10 mouse cellular contexts compared by ENCODE assay signal in the genomic region with DNA sequence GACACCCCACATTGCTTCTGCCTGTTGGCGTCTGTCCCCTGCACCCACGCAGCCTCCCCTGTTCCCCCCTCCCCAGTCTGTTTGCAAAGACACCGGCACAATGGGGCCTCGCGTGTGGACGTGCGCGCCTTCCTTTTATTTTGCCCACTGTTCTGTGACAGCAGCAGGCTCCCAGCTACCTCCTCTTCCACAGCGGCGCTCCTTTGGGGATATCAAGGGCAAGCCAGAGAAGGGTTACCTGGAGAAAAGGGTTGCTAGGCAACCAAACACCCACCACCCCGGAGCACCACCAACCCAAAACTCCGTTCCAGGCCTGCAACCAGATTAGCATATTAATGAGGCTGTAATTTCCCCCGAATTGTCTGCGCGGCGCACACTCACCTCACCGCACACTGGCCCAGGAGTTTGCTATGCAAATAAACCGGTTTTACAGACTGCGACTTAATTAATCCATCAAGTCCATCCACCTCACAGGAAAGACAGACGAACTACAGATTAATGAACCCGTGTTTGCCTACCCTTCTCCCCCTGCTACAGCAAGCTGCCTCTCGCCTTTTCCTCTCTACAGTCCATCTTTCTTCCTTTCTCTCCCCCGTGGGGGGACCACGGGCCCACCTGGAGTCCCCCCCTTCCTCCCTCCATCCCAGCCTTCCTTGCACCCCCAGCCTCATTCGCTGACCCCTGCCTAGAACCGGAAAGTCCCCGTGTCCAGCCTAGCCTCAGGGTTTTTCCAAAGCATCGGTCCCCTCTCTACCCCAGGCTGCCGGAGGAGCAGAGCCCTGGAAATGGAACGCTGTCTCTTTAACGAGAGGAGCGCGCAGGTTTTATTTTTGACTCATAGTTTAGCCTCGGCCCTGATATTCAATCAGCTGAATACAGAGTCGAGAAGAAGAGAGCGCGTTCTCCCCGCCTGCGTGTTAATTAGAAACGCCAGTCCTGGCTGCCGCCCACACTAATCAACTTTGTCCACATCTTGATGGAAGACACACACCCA. TPM values are rescaled to one million over a fixed set of nuclear protein-coding genes. Genes with fewer than 3 reads are reported as not detected.
DNase-seq lines count a peak whose midpoint lies in the region; ATAC-seq and TF ChIP-seq lines count a peak whose summit lies in the region.
"Had no signal": no experiment of that assay in that cellular context is flagged by ENCODE, and none has a peak within 500 bp of the region (broad histone marks: within the 10 kb centered on the region; RNA-seq: fewer than 3 reads in every experiment).

No protein-coding gene starts in this region.

- no peaks in the 10 kb centered on the region for H3K9me3 ChIP-seq in forebrain, postnatal 0 days (ENCODE audit: low read length)
- no peaks in the 10 kb centered on the region for H3K9me3 ChIP-seq in limb, embryonic 11.5 days (ENCODE audit: control insufficient read depth, low read length)

- peak; percentile 86 for ATAC-seq in forebrain, postnatal 0 days
- ATAC-seq in limb, embryonic 11.5 days (ENCODE audit: insufficient number of reproducible peaks, low FRiP score, low TSS enrichment, low read depth) = no peak

- DNase-seq in retina, postnatal 1 day = peak; percentile 35
- no peak for DNase-seq in retina, embryonic 14.5 days (ENCODE audit: low spot score)
- DNase-seq in forebrain, postnatal 0 days = peak; percentile 74
- no peak for DNase-seq in limb, embryonic 11.5 days (ENCODE audit: low spot score)
- DNase-seq in telencephalon, adult 2 months (ENCODE audit: low read depth, low spot score) = peak; percentile 53
- no peak for DNase-seq in thymus, adult 18-20 months
- DNase-seq in urinary bladder, postnatal 14 days (ENCODE audit: low spot score) = no peak
- DNase-seq in lung, postnatal 25 days (ENCODE audit: low spot score) = no peak
- DNase-seq: lung, embryonic 14.5 days had no signal

- no peaks in the 10 kb centered on the region for H3K27me3 ChIP-seq in forebrain, postnatal 0 days (ENCODE audit: insufficient read depth, low read length)
- H3K27me3 ChIP-seq in limb, embryonic 11.5 days (ENCODE audit: control insufficient read depth, insufficient read depth, low read length) = peaks cover 35% of the 10 kb centered on the region

- H3K36me3 ChIP-seq in forebrain, postnatal 0 days (ENCODE audit: insufficient read depth) = no peaks in the 10 kb centered on the region
- no peaks in the 10 kb centered on the region for H3K36me3 ChIP-seq in limb, embryonic 11.5 days (ENCODE audit: control insufficient read depth, insufficient read depth, low read length)

- peak overlapping the region; percentile 35 for H3K4me3 ChIP-seq in forebrain, postnatal 0 days (ENCODE audit: low read depth, low read length)
- no peak overlapping the region for H3K4me3 ChIP-seq in limb, embryonic 11.5 days (ENCODE audit: low read depth, low read length)

- peak overlapping the region; percentile 54 for H3K9ac ChIP-seq in forebrain, postnatal 0 days
- H3K9ac ChIP-seq in limb, embryonic 11.5 days (ENCODE audit: low read length) = no peak overlapping the region
- H3K9ac ChIP-seq: lung, embryonic 14.5 days had no signal

- H3K27ac ChIP-seq in forebrain, postnatal 0 days (ENCODE audit: low read depth, low read length) = peak overlapping the region; percentile 79
- no peak overlapping the region for H3K27ac ChIP-seq in limb, embryonic 11.5 days (replicated peaks; ENCODE audit: low read depth, low read length)

- WGBS in forebrain, postnatal 0 days = under 1% methylated on average over 41 of the region's 41 CpGs
- WGBS in limb, embryonic 11.5 days = 3% methylated on average over 41 of the region's 41 CpGs

- H3K4me2 ChIP-seq in forebrain, postnatal 0 days (ENCODE audit: low read depth) = peak overlapping the region; percentile 57
- H3K4me2 ChIP-seq in limb, embryonic 11.5 days (ENCODE audit: low read depth, severe bottlenecking) = peak overlapping the region; percentile 4; the same call in 1 of the 2 replicates
- H3K4me2 ChIP-seq: lung, embryonic 14.5 days had no signal

- no peak for TF ChIP-seq CTCF in forebrain, postnatal 0 days (IDR thresholded peaks at IDR 0.05; ENCODE audit: low read depth)

- 0 out of 2 replicates have a peak, but pooled peaks cover 3% of the 10 kb centered on the region for H3K4me1 ChIP-seq in forebrain, postnatal 0 days (ENCODE audit: insufficient read depth)
- no peaks in the 10 kb centered on the region for H3K4me1 ChIP-seq in limb, embryonic 11.5 days (ENCODE audit: control insufficient read depth, insufficient read depth, low read length)

RNA-seq across cellular contexts. Expression of a gene that starts 21.8 kb away (rescaled TPM):
- 4.6 and 5.4 TPM in 2 replicates for total RNA-seq in forebrain, postnatal 0 days (2014; rRNA removed)
- 1.4 and 3.7 TPM in 2 replicates for polyA plus RNA-seq in forebrain, postnatal 0 days (2015; fragmentation: Nextera tagmentation; extraction: Ambion mirVana)
- not detected in 2 replicates for polyA plus RNA-seq in limb, embryonic 11.5 days (2014; fragmentation: Nextera tagmentation; extraction: Ambion mirVana)
- polyA plus RNA-seq: gonadal fat pad, adult 2 months; lung, embryonic 14.5 days had no signal

Comparison
In these comparisons a context has a peak if more than half of its experiments do, and no peak if none do; other contexts are left out.
1. DNase-seq: peak in retina, postnatal 1 day (single experiment), forebrain, postnatal 0 days (single experiment) and telencephalon, adult 2 months (single experiment); none in retina, embryonic 14.5 days (single experiment), limb, embryonic 11.5 days (single experiment), thymus, adult 18-20 months (0 of 2), urinary bladder, postnatal 14 days (single experiment) and lung, postnatal 25 days (single experiment).